Mouse (Mus musculus): Measurements from ENCODE around the gene Mafg.
A peak's percentile ranks its signal among the peaks of the same experiment; 100 is the strongest.

Mafg gene

GRCm38 (mm10) chr11:120647047-120647830 lies 13.8 kb upstream of the Mafg start:
- no peak for DNase-seq (ENCODE audit: inconsistent ontology term)

- DNase-seq (ENCODE audit: inconsistent ontology term), result peak; percentile 96
Measured at GRCm38 (mm10) chr11:120643601-120643987, 10.2 kb upstream of the Mafg start, which contains the start of gene Pycr1. TSS of gene Pycr1 (minus strand) at chr11:120643769.

- no peak for DNase-seq (ENCODE audit: inconsistent ontology term)
Measured at GRCm38 (mm10) chr11:120642939-120643600, 9.7 kb upstream of the Mafg start.

- DNase-seq (ENCODE audit: inconsistent ontology term), result no peak
Measured at GRCm38 (mm10) chr11:120641869-120642268, 8.5 kb upstream of the Mafg start.

GRCm38 (mm10) chr11:120641255-120641654 lies 7.9 kb upstream of the Mafg start:
- DNase-seq (ENCODE audit: inconsistent ontology term), result no peak

- DNase-seq (ENCODE audit: inconsistent ontology term), result no peak
Measured at GRCm38 (mm10) chr11:120634810-120635209, 1.4 kb upstream of the Mafg start.

- DNase-seq (ENCODE audit: inconsistent ontology term), result peak; percentile 88
Measured at GRCm38 (mm10) chr11:120632559-120633519, 561 bp downstream of the Mafg start.

- DNase-seq (ENCODE audit: inconsistent ontology term), result no peak
Measured at GRCm38 (mm10) chr11:120631726-120632448, 1.5 kb downstream of the Mafg start.

GRCm38 (mm10) chr11:120630881-120631725 lies 2.3 kb downstream of the Mafg start:
- DNase-seq (ENCODE audit: inconsistent ontology term), result no peak

GRCm38 (mm10) chr11:120630401-120630871 lies 3.0 kb downstream of the Mafg start:
- DNase-seq (ENCODE audit: inconsistent ontology term), result peak; percentile 82

GRCm38 (mm10) chr11:120629911-120630310 lies 3.5 kb downstream of the Mafg start:
- peak; percentile 46 for DNase-seq (ENCODE audit: inconsistent ontology term)

- DNase-seq (ENCODE audit: inconsistent ontology term), result no peak
Measured at GRCm38 (mm10) chr11:120629341-120629730, 4.1 kb downstream of the Mafg start.

- no peak for DNase-seq (ENCODE audit: inconsistent ontology term)
Measured at GRCm38 (mm10) chr11:120628601-120629340, 4.6 kb downstream of the Mafg start.

- no peak for DNase-seq (ENCODE audit: inconsistent ontology term)
Measured at GRCm38 (mm10) chr11:120627468-120628300, 5.7 kb downstream of the Mafg start.

- no peak for DNase-seq (ENCODE audit: inconsistent ontology term)
Measured at GRCm38 (mm10) chr11:120626785-120627467, 6.5 kb downstream of the Mafg start.

- DNase-seq (ENCODE audit: inconsistent ontology term), result no peak
Measured at GRCm38 (mm10) chr11:120625152-120625775, 8.1 kb downstream of the Mafg start, which contains the start of gene Sirt7. TSS of gene Sirt7 (minus strand) at chr11:120625240.

GRCm38 (mm10) chr11:120624680-120625111 lies 8.7 kb downstream of the Mafg start:
- DNase-seq (ENCODE audit: inconsistent ontology term), result peak; percentile 81
